Mouse (Mus musculus): Measurements from ENCODE around the gene Arhgap11a. TPM values are rescaled to one million over a fixed set of nuclear protein-coding genes. Genes with fewer than 3 reads are reported as not detected.

Arhgap11a gene
- total and polyA plus RNA-seq, 2 experiments = 0.21 to 0.55 TPM

DNA sequence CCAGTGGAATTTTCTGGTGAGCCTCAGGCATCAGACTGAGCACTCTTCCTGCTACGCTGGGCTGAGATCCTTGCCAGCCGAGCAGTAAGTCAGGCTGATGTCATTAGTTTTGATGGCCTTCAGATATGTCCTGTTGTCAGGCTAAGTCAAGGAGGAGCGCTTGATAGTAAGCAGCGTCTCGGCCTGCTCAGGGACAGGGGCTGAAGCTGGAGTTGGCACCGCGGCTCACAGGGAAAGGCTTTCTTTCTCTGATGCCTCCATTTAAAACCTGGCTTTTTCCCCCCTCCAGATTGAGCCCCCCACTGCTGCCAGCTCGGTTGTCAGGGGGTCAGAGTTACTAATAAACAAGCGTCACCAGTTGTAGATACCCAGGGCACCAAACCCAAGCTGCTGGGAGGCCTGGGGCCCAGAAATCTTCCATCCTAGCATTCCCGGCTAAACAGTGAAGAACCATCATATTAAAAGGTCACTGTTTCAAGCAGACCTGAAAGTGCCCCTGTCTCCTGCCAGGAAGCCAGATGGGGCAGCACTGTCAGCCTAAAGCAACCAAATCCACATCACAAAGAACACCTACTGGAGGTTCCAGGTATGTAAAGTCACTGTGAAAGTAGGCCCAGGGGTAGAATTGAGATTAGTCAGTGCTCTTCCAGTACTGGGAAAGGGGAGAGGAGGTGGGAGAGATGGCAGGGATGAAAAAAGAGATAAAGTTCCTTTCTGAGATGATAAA is 41.4 kb downstream of the Arhgap11a start:
- H3K27ac ChIP-seq (replicated peaks; ENCODE audit: insufficient read depth, low read depth, low read length) = no peak overlapping the region
- no peak for DNase-seq (ENCODE audit: extremely low read depth, low read depth, low spot score)
- H3K27me3 ChIP-seq (ENCODE audit: control insufficient read depth, insufficient read depth, low read length) = no peaks in the 10 kb centered on the region; the same call in 1 of the 2 replicates
- 79% methylated on average over 10 of the region's 10 CpGs for WGBS
- no peaks in the 10 kb centered on the region for H3K4me1 ChIP-seq (ENCODE audit: control insufficient read depth, insufficient read depth, low read length)
- no peaks in the 10 kb centered on the region for H3K79me2 ChIP-seq (ENCODE audit: control insufficient read depth, insufficient read depth, low read length)
- H3K36me3 ChIP-seq (ENCODE audit: control insufficient read depth, insufficient read depth, low read length) = no peaks in the 10 kb centered on the region
- H3K4me3 ChIP-seq (ENCODE audit: insufficient read depth, low read depth, low read length) = no peak overlapping the region
- TF ChIP-seq POLR2A (IDR thresholded peaks at IDR 0.05; ENCODE audit: extremely low read depth, insufficient read depth, low read length) (no peak), CTCF (IDR thresholded peaks at IDR 0.05; ENCODE audit: low read depth, low read length) (no peak)
- H3K9ac ChIP-seq (ENCODE audit: low read depth, low read length) = no peak overlapping the region

GRCm38 (mm10) chr2:113805765-113806164 is 42.7 kb downstream of the Arhgap11a start:
- WGBS = 70% methylated on average over 4 of the region's 4 CpGs
- Histone ChIP-seq H3K9ac (ENCODE audit: low read depth, low read length) (no peak overlapping the region), H3K27me3 (ENCODE audit: control insufficient read depth, insufficient read depth, low read length) (no peaks in the 10 kb centered on the region; the same call in 1 of the 2 replicates), H3K79me2 (ENCODE audit: control insufficient read depth, insufficient read depth, low read length) (no peaks in the 10 kb centered on the region), H3K36me3 (ENCODE audit: control insufficient read depth, insufficient read depth, low read length) (no peaks in the 10 kb centered on the region), H3K4me3 (ENCODE audit: insufficient read depth, low read depth, low read length) (no peak overlapping the region), H3K27ac (replicated peaks; ENCODE audit: insufficient read depth, low read depth, low read length) (no peak overlapping the region), H3K4me1 (ENCODE audit: control insufficient read depth, insufficient read depth, low read length) (no peaks in the 10 kb centered on the region)
- DNase-seq (ENCODE audit: extremely low read depth, low read depth, low spot score) = no peak
- TF ChIP-seq CTCF (IDR thresholded peaks at IDR 0.05; ENCODE audit: low read depth, low read length) (no peak), POLR2A (IDR thresholded peaks at IDR 0.05; ENCODE audit: extremely low read depth, insufficient read depth, low read length) (no peak)

DNA sequence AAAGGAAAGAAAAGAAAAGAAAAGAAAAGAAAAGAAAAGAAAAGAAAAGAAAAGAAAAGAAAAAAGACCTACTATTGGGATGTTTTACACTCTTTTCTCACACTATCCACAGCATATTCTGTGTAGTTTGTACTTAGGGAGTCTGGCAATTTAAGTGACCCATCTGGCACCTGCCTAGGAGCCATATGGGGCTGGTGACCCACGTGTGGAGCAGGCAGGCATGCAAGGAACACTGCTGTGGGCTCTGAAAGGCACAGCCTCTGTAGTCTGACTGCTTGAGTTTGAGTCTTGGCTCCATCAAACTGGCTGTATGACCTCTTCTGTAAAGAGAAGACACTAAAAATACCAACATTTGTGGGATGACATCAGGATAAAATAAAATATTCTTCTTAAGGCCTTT is 44.7 kb downstream of the Arhgap11a start:
- H3K27me3 ChIP-seq (ENCODE audit: control insufficient read depth, insufficient read depth, low read length) = no peaks in the 10 kb centered on the region; the same call in 1 of the 2 replicates
- H3K36me3 ChIP-seq (ENCODE audit: control insufficient read depth, insufficient read depth, low read length) = no peaks in the 10 kb centered on the region
- H3K27ac ChIP-seq (replicated peaks; ENCODE audit: insufficient read depth, low read depth, low read length) = no peak overlapping the region
- no peaks in the 10 kb centered on the region for H3K79me2 ChIP-seq (ENCODE audit: control insufficient read depth, insufficient read depth, low read length)
- TF ChIP-seq CTCF (IDR thresholded peaks at IDR 0.05; ENCODE audit: low read depth, low read length) (no peak), POLR2A (IDR thresholded peaks at IDR 0.05; ENCODE audit: extremely low read depth, insufficient read depth, low read length) (no peak)
- DNase-seq (ENCODE audit: extremely low read depth, low read depth, low spot score) = no peak
- H3K4me1 ChIP-seq (ENCODE audit: control insufficient read depth, insufficient read depth, low read length) = no peaks in the 10 kb centered on the region
- no peak overlapping the region for H3K4me3 ChIP-seq (ENCODE audit: insufficient read depth, low read depth, low read length)
- H3K9ac ChIP-seq (ENCODE audit: low read depth, low read length) = no peak overlapping the region
- 24% methylated on average over 1 of the region's 1 CpGs for WGBS

- no peaks in the 10 kb centered on the region; the same call in 1 of the 2 replicates for H3K27me3 ChIP-seq (ENCODE audit: control insufficient read depth, insufficient read depth, low read length)
- no peak overlapping the region for H3K27ac ChIP-seq (replicated peaks; ENCODE audit: insufficient read depth, low read depth, low read length)
- H3K4me3 ChIP-seq (ENCODE audit: insufficient read depth, low read depth, low read length) = no peak overlapping the region
- no peak for DNase-seq (ENCODE audit: extremely low read depth, low read depth, low spot score)
- no peaks in the 10 kb centered on the region for H3K36me3 ChIP-seq (ENCODE audit: control insufficient read depth, insufficient read depth, low read length)
- no peaks in the 10 kb centered on the region for H3K4me1 ChIP-seq (ENCODE audit: control insufficient read depth, insufficient read depth, low read length)
- WGBS = 86% methylated on average over 5 of the region's 5 CpGs
- no peaks in the 10 kb centered on the region for H3K79me2 ChIP-seq (ENCODE audit: control insufficient read depth, insufficient read depth, low read length)
- no peak overlapping the region for H3K9ac ChIP-seq (ENCODE audit: low read depth, low read length)
- TF ChIP-seq CTCF (IDR thresholded peaks at IDR 0.05; ENCODE audit: low read depth, low read length) = no peak
- no peak for TF ChIP-seq POLR2A (IDR thresholded peaks at IDR 0.05; ENCODE audit: extremely low read depth, insufficient read depth, low read length)
Measured at GRCm38 (mm10) chr2:113800846-113801245, 47.6 kb downstream of the Arhgap11a start.

GRCm38 (mm10) chr2:113798605-113799004 is 49.9 kb downstream of the Arhgap11a start:
- no peak overlapping the region for H3K9ac ChIP-seq (ENCODE audit: low read depth, low read length)
- H3K27ac ChIP-seq (replicated peaks; ENCODE audit: insufficient read depth, low read depth, low read length) = no peak overlapping the region
- DNase-seq (ENCODE audit: extremely low read depth, low read depth, low spot score) = no peak
- H3K4me1 ChIP-seq (ENCODE audit: control insufficient read depth, insufficient read depth, low read length) = no peaks in the 10 kb centered on the region
- H3K4me3 ChIP-seq (ENCODE audit: insufficient read depth, low read depth, low read length) = no peak overlapping the region
- H3K79me2 ChIP-seq (ENCODE audit: control insufficient read depth, insufficient read depth, low read length) = no peaks in the 10 kb centered on the region
- no peaks in the 10 kb centered on the region for H3K27me3 ChIP-seq (ENCODE audit: control insufficient read depth, insufficient read depth, low read length)
- TF ChIP-seq CTCF (IDR thresholded peaks at IDR 0.05; ENCODE audit: low read depth, low read length) (no peak), POLR2A (IDR thresholded peaks at IDR 0.05; ENCODE audit: extremely low read depth, insufficient read depth, low read length) (no peak)
- no peaks in the 10 kb centered on the region for H3K36me3 ChIP-seq (ENCODE audit: control insufficient read depth, insufficient read depth, low read length)
- WGBS = 85% methylated on average over 13 of the region's 13 CpGs

DNA sequence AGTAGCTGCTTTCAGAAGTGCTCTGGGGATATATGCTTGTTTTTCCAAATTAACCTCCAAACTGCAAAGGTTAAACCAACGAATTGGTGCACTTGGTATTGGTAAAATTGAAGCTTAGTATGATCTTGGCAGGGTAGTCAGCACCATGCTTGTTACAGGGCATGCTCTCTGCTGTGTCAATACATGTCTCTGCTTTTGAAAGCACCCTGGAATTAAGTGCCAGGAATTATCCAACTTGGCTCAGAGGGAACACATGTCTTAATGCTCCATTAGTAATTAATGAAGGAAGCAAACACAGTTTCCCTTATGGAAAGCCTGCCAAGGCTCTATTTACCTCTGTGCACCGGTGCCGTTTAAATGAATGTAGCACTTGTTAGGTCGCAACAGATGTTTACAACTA is 53.3 kb downstream of the Arhgap11a start:
- Histone ChIP-seq H3K36me3 (ENCODE audit: control insufficient read depth, insufficient read depth, low read length) (no peaks in the 10 kb centered on the region), H3K27me3 (ENCODE audit: control insufficient read depth, insufficient read depth, low read length) (no peaks in the 10 kb centered on the region), H3K4me1 (ENCODE audit: control insufficient read depth, insufficient read depth, low read length) (no peaks in the 10 kb centered on the region), H3K27ac (replicated peaks; ENCODE audit: insufficient read depth, low read depth, low read length) (no peak overlapping the region), H3K9ac (ENCODE audit: low read depth, low read length) (no peak overlapping the region), H3K4me3 (ENCODE audit: insufficient read depth, low read depth, low read length) (no peak overlapping the region), H3K79me2 (ENCODE audit: control insufficient read depth, insufficient read depth, low read length) (no peaks in the 10 kb centered on the region)
- 29% methylated on average over 4 of the region's 4 CpGs for WGBS
- peak; percentile 58 for DNase-seq (ENCODE audit: extremely low read depth, low read depth, low spot score)
- TF ChIP-seq POLR2A (IDR thresholded peaks at IDR 0.05; ENCODE audit: extremely low read depth, insufficient read depth, low read length) = no peak
- no peak for TF ChIP-seq CTCF (IDR thresholded peaks at IDR 0.05; ENCODE audit: low read depth, low read length)

Measured in liver, adult 2 months (tissue).